Mouse (Mus musculus) embryo, embryonic 10 days (tissue): Measurements from ENCODE around the gene Ptges3.
A peak's percentile ranks its signal among the peaks of the same experiment; 100 is the strongest.
"Not testable (repeated sequence)": the region's sequence is repeated elsewhere in the genome, so short reads cannot be mapped to it uniquely, and the experiment has no call there.

Experiments used
- DNase-seq: peaks from one replicate; pipeline ENCODE4 v3.0.0-alpha.2; 2015; ENCODE audit warnings: low spot score

Ptges3 gene

DNA sequence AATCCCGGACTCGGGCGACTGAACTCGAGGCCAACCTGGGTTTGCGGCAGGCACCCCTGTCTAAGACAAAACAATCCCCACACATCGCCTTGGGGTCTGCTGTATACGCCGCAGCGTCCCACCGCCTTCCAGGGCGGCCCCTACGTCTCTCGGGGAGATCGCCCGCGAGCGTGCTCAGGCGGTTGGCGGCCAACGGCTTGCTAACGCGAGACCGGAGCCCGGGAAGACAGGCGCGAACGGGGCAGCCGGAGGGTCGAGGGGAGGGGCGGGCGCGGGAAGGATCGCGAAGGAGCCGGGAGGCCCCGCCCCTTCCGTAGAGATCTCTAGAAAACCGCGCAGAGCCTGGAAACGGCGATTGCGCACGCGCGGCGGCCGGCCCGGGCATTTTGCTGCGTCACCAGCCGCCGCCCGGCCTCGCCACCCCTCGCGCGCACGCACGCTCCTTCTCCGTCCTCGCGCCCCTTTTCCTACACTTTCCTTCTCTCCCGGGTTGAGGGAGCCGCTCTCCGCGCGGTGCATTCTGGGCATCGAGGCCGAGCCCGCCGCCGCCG is at the start of gene Ptges3:
TSS of gene Ptges3 (plus strand) at position 354 of the 551 bp plus-strand sequence.
- peak; percentile 98 for DNase-seq

DNA sequence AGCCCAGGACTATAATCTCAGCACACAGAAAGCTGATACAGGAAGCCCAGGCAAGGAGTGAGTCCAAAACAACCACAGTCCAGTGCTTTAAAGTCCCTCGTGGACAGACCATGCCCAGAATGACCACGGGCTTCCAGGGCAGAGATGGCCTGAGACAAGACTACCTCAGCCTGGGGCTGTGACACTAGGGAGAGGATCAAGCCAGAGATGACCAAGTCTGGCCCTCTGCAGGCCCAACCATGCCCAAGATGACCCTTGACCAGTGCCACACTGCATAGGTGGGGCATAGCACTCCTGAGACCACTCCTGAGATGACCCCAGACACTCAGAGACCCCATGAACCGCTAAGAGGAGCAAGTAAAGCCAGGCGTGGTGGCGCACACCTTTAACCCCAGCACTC is 49.0 kb upstream of the Ptges3 start:
- DNase-seq, result no peak

DNA sequence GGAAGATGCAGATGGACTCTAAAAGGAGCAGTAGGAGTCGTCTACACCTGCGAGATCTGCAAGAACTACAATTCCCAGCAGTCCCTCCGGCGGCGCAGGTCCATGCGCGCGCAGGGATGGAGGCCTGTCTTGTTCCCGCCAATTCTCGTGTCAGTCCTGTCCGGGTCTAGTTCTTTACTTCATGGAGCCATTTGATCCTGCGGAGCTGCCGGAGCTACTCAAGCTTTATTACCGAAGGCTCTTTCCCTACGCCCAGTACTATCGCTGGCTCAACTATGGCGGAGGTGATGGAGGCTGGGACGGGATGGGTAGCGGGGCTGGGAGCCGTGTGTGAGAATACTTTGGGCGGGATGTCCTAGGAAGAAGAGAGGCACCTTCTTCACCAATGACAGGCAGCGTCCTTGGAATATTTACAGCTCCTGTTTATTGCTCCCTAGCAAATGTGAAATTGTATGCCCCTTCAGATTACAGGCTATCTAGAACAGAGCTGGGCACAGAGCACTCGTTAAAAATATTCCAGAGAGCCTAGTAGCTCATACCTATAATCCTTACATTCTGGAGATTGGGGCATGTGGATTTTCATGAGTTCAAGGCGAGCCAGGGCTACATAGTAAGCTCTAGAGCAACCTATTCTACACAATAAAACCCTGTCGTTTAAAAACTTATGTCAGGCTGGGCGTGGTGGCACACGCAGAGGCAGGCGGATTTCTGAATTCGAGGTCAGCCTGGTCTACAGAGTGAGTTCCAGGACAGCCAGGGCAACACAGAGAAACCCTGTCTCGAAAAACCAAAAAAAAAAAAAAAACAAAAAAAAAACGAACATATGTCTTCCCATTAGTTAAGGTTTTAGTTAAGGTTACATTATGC is 43.5 kb upstream of the Ptges3 start, which contains the start of gene Prim1:
TSS of gene Prim1 (plus strand) at position 101 of the 867 bp plus-strand sequence.
- peak; percentile 95 for DNase-seq

DNA sequence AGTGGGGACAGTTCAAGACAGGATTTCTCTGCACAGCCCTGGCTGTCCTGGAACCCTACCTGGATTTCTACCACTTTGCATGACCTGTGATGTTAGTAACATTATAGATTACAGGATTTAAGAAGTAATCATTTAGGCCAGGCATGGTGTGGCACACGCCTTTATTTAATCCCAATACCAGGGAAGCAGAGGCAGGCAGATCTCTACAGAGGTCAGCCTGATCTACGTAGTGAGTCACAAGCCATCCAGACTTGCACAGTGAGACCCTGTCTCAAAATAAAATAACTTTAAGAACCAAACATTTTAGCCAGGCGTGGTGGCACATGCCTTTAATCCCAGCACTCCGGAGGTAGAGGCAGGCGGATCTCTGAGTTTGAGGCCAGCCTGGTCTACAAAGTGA is 36.6 kb upstream of the Ptges3 start:
- no peak for DNase-seq

DNA sequence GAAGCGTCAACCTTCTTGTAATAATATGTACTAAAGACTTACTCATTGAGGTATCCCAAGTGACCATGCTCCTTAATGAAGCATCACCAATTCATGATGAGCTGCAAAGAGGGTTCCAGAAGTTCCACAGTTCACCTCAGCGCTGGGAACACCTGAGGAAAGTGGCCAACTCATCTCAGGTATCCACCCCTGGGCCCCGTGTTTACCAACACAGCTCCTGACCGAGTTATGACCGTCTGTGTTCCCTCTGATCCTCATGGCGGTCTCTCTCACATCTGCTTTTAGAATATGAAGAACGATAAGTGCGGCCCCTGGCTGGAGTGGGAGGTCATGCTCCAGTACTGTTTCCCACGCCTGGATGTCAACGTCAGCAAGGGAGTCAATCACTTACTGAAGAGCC is 35.3 kb upstream of the Ptges3 start:
- DNase-seq, result no peak

DNA sequence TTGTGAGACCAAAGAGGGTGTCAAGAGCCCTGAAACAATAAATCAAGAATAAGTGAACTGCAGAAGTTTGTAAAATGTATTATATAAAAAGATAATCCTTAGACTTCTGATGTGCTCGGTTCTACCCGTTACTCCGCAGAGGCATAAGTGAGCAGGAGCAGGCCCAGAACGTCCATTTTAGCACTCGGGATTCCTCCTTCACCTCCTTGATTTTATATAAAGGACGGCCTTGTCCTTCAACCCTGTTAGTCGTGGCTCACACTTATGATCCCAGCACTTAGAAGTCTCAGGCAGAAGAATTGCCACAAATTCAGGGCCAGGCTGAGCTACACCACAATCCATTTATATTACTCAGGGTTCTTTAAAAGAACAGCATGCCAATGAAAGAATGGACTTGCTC is 28.8 kb upstream of the Ptges3 start:
- no peak for DNase-seq

DNA sequence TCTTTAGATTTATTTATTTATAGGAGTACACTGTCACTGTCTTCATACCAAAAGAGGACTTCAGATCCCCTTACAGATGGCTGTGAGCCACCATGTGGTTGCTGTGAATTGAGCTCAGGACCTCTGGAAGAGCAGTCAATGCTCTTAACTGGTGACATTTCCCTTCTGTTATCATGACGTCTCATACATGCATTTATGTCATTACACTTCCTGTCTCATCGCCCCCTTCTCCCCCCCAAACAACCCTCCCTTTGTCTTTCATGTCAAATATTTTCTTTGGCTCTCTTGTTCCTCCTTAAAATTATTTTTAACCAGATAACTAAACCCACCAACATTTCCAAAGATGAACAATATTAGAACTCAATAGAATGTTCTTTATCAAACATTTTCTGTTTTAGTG is 27.9 kb upstream of the Ptges3 start:
- DNase-seq, result no peak

DNA sequence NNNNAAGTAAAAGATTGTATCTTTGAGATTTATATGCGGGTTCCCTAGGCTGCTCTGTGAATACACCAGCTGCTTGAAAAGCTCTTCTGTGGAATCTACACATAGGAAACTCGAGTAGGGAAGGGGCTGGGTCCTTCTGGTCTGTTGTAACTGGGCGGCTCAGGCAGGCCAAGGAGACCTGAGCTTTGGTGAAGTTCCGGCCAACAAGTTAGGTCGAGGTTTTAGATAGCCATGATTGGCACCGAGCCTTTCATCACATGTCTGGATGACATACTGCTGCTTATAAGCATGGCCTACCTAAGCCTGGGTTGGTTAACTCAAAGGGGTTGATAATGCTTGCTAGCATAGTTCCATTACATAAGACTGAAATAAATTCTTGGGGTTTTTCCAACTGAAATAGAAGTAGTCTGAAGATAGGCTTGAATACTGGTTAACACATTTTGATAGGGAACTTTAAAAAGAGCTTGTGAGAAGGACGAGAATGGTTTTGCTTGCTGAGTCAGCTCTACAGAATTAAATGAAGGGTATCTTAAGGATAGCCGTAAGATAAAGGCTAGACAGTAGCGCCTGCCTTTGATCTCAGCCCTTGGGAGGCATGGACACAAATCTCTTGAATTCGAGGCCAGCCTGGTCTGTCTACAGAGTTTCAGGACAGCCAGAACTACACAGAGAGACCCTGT is 21.9 kb upstream of the Ptges3 start:
- DNase-seq, result peak; percentile 61

DNA sequence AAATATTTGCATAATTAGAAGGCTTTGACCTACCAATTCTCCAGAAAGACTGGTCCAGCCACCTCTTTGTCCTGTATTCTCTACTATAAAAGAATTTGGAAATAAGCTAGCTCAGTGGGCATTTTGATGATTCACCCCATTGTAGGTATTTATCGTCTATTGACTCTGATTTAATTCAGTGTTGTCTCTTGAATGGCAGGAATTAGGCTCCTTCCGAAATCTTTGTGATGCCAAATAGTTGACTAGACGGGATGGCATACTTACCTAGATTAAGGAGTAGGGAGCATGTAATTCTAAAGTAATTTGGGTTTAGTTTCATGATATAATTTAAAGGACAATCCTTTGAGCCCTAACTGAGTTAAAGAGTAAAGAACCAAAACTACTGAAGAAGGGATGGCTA is 20.8 kb upstream of the Ptges3 start:
- no peak for DNase-seq

DNA sequence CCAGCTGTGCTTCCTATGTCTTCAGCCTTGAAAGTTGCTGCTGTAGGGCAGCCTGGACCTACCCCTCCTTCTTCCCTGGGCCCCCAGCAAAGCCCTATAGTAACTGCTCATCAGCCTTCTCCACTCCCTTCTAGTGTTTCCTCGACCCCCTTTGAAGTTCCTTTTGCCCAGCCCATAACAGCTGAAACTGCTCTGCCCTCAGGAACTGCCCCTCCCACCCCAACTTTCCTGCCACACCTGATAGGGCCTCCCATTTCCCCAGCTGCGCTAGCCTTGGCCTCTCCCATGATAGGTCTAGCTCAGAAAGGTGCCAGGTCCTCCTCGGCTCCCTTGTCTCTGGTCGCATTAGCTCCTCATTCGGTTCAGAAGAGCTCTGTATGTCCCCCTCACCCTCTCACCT is 19.6 kb upstream of the Ptges3 start:
- DNase-seq, result no peak

DNA sequence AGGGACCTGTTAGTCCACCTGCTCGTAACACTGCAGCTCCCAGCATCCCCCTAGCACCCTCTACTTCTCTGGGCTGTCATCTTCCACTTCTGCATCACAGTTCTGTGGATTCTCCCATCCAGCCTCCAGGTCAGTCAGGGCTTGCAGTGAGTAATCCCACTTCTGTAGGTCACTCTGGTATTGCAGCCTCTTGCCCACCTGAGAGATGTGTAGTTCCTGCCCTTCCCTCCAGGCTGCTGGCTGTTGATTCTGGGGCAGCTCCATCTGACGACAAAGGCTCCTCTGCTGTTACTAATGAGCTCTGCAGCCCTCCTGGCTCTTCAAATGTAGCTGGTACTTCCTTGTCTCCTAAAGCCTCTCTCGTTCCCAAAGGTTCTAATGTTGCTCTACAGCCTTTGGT is 18.9 kb upstream of the Ptges3 start:
- DNase-seq, result no peak

DNA sequence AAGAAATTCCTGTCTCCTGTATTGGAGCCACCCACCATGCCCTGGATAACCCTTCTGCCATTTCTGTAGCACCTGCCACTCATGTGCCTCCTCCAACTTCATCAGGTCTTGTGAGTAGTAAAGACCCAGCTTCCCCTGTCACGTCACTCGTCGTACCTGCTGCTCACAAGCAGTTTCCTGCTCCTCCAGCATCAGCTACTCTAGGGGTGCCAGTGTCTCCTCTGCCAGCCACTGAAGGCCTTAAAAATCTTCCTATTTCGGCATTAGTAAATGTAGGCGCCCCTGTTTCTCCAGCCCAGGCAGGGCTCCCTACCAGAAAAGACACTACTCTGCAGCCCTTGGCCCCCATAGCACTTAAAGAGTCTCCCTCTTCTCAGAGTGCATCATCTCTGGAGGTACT is 18.5 kb upstream of the Ptges3 start:
- DNase-seq, result no peak

DNA sequence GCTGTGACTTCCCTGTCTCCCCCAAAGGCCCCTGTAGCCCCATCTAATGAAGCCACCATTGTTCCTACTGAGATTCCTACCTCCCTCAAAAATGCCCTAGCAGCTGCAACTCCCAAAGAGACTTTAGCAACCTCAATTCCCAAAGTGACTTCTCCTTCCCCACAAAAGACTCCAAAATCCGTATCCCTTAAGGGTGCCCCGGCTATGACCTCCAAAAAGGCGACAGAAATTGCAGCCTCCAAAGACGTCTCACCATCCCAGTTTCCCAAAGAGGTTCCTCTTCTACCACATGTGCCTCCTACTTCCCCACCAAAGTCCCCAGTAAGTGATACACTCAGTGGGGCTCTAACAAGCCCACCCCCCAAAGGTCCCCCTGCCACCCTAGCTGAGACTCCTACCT is 17.1 kb upstream of the Ptges3 start:
- DNase-seq, result no peak

DNA sequence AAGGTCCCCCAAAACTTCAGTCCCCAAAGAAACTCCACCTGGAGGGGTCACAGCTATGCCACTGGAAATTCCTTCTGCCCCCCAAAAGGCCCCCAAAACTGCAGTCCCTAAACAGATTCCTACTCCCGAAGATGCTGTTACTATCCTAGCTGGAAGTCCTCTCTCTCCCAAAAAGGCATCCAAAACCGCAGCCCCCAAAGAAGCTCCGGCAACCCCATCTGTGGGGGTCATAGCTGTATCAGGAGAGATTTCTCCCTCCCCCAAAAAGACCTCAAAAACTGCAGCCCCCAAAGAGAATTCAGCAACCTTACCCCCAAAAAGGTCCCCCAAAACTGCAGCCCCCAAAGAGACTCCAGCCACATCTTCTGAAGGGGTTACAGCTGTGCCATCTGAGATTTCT is 16.3 kb upstream of the Ptges3 start:
- DNase-seq, result no peak

DNA sequence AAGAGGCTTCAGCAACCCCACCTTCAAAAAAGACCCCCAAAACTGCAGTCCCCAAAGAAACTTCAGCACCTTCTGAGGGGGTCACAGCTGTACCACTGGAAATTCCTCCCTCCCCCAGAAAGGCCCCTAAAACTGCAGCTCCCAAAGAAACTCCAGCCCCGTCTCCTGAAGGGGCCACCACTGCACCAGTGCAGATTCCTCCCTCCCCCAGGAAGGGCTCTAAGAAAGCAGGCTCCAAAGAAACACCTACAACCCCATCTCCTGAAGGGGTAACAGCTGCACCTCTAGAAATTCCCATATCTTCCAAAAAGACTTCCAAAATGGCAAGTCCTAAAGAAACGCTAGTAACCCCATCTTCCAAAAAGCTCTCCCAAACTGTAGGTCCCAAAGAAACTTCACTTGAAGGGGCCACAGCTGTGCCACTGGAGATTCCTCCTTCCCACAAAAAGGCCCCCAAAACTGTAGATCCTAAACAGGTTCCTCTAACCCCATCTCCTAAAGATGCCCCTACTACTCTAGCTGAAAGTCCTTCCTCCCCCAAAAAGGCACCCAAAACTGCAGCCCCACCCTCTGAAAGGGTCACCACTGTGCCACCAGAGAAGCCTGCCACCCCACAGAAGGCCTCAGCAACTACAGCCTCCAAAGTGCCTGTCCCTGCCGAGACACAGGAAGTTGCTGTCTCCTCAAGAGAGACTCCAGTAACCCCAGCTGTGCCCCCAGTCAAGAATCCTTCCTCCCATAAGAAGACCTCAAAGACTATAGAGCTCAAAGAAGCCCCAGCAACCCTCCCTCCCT is 15.5 kb upstream of the Ptges3 start:
- no peak for DNase-seq

DNA sequence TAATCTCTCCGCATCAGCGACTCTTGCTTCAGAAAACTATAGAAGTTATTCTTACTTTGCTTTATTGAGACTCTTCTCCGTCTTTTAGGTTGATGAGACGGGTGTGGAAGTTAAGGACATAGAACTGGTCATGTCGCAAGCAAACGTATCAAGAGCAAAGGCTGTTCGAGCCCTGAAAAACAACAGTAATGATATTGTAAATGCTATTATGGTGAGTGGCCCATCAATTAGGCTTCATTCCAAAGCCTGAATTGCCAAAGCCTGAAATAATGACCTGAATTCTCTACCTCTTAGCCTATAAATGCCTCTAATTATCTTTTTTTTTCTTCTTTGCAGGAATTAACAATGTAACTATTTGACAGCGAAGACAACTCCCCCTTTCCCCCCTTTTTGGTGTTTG is 10.6 kb upstream of the Ptges3 start:
- DNase-seq, result no peak

DNA sequence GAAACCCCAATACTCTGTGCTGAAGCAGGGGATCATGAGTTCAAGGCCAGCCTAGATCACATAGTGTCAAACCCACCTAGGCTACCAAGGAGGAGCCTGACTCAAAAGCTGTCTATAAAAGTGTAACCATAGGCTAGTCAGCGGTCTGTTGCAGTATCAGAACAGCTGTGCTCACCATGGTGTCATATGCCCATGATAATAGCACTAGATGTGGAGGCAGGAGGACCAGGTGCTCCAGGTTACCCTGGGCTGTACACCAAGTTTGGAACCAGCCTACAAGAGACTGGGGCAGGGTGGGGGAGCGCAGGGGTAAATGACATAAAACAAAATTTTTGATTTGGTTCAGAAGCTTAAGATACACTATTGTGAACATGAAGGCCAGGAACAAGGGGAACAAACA is 9.0 kb upstream of the Ptges3 start:
- no peak for DNase-seq

DNA sequence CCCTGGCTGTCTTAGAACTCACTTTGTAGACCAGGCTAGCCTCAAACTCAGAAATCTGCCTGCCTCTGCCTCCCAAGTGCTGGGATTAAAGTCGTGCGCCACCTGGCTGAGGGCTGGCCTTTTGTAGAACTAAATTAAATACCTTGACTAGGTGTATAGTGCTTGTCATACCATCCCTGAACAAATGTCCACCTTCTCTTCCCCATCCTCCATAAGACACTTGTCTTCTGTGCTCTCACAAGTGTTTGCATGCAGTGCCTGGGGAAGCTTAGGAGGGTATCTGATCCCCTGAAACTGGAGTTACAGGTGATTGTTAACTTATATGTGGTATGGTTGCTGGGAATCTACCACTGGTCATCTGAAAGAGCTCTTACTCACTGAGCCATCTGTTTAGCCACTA is 8.4 kb upstream of the Ptges3 start:
- no peak for DNase-seq

DNA sequence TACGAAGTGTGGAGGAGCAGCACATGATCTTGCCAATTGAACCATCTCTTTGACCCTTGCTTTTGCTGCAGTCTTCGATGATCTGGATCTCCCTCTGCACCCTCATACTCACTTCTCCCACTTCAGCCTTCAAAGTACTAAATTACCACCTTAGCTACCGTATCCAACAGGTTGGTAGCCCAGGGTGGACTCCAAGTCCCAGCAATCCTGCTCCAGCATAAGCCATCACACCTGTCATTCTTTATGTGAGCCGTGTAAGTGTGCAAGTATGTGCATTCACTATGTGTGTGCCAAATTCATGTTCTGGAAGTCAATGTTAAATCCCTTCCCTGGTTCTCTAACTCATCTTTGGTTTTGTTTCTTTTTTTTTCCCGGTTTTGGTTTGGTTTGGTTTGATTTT is 7.2 kb upstream of the Ptges3 start:
- DNase-seq, result no peak

DNA sequence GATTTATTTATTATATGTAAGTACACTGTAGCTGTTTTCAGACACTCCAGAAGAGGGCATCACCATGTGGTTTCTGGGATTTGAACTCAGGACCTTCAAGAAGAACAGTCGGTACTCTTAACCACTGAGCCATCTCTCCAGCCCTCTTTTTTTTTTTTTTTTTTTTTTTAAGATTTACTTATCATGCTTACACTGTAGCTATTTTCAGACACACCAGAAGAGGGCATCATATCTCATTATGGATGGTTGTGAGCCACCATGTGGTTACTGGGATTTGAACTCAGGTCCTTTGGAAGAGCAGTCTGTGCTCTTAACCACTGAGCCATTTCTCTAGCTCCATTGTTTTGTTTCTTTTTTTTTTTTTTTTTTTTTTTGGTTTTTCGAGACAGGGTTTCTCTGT is 6.6 kb upstream of the Ptges3 start:
- not testable (repeated sequence) for DNase-seq

DNA sequence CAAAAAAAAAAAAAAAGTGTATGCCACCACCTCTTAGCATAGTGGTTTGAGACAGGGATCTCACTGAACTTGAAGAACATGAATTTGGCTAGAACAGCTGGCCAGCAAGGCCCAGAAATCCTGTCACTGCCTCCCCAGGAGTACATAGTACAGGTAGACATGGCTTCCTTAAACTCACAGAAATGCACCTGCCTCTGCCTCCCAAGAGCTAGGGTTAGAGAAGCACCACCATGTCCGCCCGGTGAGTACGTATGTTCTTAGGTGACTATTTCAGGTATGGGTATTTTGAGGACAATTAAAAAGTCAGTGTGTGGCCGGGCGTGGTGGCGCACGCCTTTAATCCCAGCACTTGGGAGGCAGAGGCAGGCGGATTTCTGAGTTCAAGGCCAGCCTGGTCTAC is 5.8 kb upstream of the Ptges3 start:
- no peak for DNase-seq

DNA sequence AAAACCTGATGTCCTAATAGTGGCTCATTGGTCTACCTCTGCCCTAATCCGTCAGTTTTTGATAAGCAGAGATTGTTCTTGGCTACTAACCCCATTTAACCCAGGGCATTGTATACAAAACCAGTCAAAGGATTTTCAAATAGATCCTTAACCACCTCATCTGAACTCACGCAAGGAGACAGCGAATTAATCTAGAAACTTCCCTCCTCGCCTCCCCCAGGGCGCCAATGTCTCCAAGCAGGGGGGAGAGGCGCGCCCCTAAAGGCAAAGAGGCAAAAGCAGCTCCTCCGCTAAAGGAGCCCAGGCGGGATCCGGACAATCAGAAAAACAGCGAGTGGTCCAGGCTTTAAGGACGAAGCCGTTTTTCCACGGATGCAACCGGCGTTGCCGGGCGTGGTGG is 570 bp upstream of the Ptges3 start:
- DNase-seq, result no peak
